Mouse (Mus musculus): ENCODE measurements around the gene Celsr2. TPM values are rescaled to one million over a fixed set of nuclear protein-coding genes. Genes with fewer than 3 reads are reported as not detected.

The Celsr2 gene
- 63.3 and 75.2 TPM in 2 replicates for polyA plus RNA-seq (2016; fragmentation: Nextera tagmentation; extraction: Ambion mirVana)

GRCm38 (mm10) chr3:108414857-108415830 lies at the start of gene Celsr2:
Gene Celsr2, minus strand, starts transcription at chr3:108415552.
- H3K4me3 ChIP-seq, result peak within 1 kb of the TSS; percentile 87
- peaks cover 48% of the 10 kb centered on the region for H3K4me1 ChIP-seq
- H3K9me3 ChIP-seq (replicated peaks), result peaks cover 5% of the 10 kb centered on the region; the same call in 1 of the 2 replicates
- 3% methylated on average over 65 of the region's 67 CpGs for WGBS
- peak within 1 kb of the TSS; percentile 98 for H3K9ac ChIP-seq
- peaks cover 9% of the 10 kb centered on the region for H3K27me3 ChIP-seq
- H3K27ac ChIP-seq, result peak within 1 kb of the TSS; percentile 90
- H3K4me2 ChIP-seq (replicated peaks), result peak within 1 kb of the TSS; percentile 85
- H3K36me3 ChIP-seq, result peaks cover 35% of the 10 kb centered on the region
- ATAC-seq (ENCODE audit: low FRiP score), result peak; percentile 10

DNA sequence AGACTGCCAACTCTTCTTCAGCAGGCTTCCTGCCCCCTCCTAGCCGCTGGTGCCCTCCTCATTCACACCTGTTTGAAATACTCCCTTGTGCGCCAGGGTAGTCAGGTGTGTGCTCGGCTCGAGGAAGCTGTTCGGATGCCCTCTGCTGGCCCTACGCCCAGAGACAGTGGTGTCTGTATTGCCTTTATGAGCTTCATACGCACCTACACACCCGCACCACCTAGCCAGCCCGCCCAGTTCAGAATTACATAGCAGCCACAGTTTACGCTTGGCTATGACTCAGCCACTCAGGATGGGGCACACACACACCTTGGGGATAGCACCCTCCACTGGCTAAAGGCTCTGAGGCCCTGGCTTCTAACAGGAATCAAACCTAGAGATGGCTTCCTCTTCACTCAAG lies 43.5 kb upstream of the Celsr2 start:
- no peaks in the 10 kb centered on the region for H3K27me3 ChIP-seq
- H3K9me3 ChIP-seq (replicated peaks), result no peaks in the 10 kb centered on the region
- H3K9ac ChIP-seq, result no peak overlapping the region
- no peak overlapping the region for H3K4me3 ChIP-seq
- 45% methylated on average over 10 of the region's 10 CpGs for WGBS
- no peak overlapping the region for H3K27ac ChIP-seq
- no peak for ATAC-seq (ENCODE audit: low FRiP score)
- H3K4me1 ChIP-seq, result no peaks in the 10 kb centered on the region
- no peaks in the 10 kb centered on the region for H3K36me3 ChIP-seq
- H3K4me2 ChIP-seq (replicated peaks), result no peak overlapping the region

DNA sequence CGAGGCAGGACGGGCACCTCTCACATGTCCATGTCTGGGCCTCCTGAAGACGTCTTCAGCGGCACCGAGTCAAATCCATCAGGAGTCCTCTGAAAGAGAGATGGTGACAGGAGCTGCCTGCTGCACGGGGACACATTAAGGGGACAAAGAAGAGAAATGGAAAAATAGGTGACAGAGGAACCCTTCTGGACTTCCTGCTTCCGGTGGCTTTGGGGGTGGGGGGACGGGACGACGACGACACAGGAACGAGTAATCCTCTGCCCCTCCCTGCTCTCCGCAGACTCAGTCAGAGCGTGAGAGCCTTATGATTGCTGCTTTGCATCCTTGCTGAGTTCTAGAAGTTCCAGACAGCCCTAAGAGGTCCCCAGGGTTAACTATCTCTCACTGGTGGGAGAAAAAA lies 43.0 kb upstream of the Celsr2 start:
- Histone ChIP-seq H3K4me2 (replicated peaks) (no peak overlapping the region), H3K9ac (no peak overlapping the region), H3K27ac (no peak overlapping the region), H3K36me3 (no peaks in the 10 kb centered on the region), H3K4me3 (no peak overlapping the region), H3K27me3 (no peaks in the 10 kb centered on the region), H3K4me1 (no peaks in the 10 kb centered on the region), H3K9me3 (replicated peaks) (no peaks in the 10 kb centered on the region)
- ATAC-seq (ENCODE audit: low FRiP score), result no peak
- 60% methylated on average over 14 of the region's 14 CpGs for WGBS

DNA sequence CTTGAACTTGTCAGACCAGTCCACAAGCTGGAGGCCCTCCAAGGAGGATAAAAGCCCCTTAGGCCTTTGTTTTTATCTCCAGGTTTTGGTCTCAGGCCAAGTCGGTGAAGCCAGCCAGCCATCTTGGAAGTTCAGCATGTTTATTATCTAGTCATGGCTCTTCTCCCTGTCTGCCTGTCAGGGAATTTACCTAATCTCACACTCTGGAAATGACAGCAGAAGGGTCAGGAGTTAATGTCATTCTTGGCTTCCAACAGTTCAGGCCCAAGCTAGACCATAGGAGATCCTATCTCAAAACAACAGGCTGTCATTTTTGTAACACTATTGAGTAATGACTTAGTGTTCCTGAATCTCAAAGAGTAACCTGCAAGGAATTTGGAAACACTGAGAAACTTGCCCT lies 38.8 kb upstream of the Celsr2 start:
- ATAC-seq (ENCODE audit: low FRiP score), result no peak
- H3K36me3 ChIP-seq, result no peaks in the 10 kb centered on the region
- no peak overlapping the region for H3K4me3 ChIP-seq
- WGBS, result 94% methylated on average over 1 of the region's 1 CpGs
- no peaks in the 10 kb centered on the region for H3K27me3 ChIP-seq
- H3K4me2 ChIP-seq (replicated peaks), result no peak overlapping the region
- no peak overlapping the region for H3K27ac ChIP-seq
- H3K9me3 ChIP-seq (replicated peaks), result no peaks in the 10 kb centered on the region
- H3K4me1 ChIP-seq, result no peaks in the 10 kb centered on the region
- no peak overlapping the region for H3K9ac ChIP-seq

DNA sequence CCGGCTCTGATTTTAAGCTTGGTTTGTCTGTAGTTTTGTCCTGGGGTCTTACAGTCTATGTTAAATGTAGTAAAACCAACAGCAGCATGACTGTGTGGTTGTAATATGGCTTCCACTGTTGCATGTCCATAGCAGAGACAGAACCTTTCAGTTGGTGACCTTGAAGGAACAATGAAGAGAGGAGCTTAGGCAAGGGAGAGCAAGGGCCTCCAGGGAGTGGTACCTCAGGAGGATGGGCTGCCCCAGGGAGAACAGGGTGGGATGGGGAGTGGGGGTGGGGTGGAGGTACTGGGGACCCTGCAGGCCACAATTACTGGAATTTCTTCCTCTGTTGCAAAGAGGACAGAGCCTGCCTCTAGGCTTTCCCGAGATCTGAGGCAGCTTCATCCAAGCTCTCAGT lies 36.6 kb upstream of the Celsr2 start:
- Histone ChIP-seq H3K27ac (no peak overlapping the region), H3K36me3 (no peaks in the 10 kb centered on the region), H3K9ac (no peak overlapping the region), H3K9me3 (replicated peaks) (no peaks in the 10 kb centered on the region), H3K27me3 (no peaks in the 10 kb centered on the region), H3K4me1 (no peaks in the 10 kb centered on the region), H3K4me2 (replicated peaks) (no peak overlapping the region), H3K4me3 (no peak overlapping the region)
- 89% methylated on average over 2 of the region's 2 CpGs for WGBS
- ATAC-seq (ENCODE audit: low FRiP score), result no peak

DNA sequence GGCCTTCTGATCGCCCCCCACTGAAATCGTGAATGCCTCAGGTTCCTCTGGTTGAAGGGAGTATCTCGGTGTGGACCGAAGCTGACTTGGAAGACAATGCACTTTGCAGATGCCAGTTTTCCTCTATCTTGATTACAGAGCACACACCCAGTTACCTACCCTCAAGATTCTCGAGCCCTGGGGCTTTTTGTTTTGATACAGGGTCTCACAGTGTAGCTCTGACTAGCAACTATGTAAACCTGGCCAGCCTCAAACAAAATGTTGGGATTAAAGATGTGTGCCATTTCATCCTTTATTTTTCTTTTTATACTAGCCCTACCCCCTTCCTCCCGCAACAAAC lies 30.0 kb upstream of the Celsr2 start:
- Histone ChIP-seq H3K4me2 (replicated peaks) (peak overlapping the region; percentile 96), H3K9ac (peak overlapping the region; percentile 90), H3K4me3 (peak overlapping the region; percentile 86), H3K4me1 (peaks cover 38% of the 10 kb centered on the region), H3K27ac (peak overlapping the region; percentile 91), H3K27me3 (no peaks in the 10 kb centered on the region), H3K9me3 (replicated peaks) (no peaks in the 10 kb centered on the region), H3K36me3 (0 out of 2 replicates have a peak, but pooled peaks cover 6% of the 10 kb centered on the region)
- peak; percentile 53 for ATAC-seq (ENCODE audit: low FRiP score)
- 15% methylated on average over 6 of the region's 6 CpGs for WGBS

DNA sequence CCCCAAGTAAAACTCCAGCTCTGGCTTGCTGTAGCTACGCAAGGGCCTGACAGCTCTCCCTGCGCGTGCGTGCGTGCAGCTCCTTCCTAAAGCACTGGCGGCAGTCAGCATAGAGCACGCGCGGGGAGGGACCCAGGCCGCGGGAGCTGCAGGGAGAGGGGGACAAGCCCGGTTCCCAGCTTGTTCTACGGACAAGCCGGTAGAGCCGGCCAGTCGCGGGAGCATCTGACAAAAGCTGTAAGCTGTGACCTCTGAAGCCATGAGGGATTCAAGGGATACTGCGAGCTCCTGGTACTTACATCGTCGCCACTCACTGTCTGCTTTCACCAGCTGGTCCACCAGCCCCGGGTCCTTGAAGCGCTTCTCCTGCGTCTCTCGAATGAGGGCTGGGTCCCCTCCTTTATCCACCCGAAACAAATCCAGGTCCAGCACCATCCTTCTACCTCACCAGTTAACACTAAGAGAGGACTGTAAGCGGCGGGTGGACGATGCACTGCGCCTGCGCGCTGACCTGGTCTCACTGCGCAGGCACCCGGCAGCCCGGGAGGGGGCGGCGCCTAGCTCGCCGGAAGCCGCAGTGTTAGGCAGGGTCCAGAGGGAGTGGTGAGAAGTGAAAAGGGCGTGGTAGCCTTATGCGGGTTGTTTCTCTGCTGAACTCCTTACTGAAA lies 29.5 kb upstream of the Celsr2 start, which contains the start of gene Sars:
Gene Sars, minus strand, starts transcription at position 512 of the 668 bp plus-strand sequence.
- H3K9ac ChIP-seq, result peak within 1 kb of the TSS; percentile 90
- H3K9me3 ChIP-seq (replicated peaks), result no peaks in the 10 kb centered on the region
- H3K4me1 ChIP-seq, result peaks cover 38% of the 10 kb centered on the region
- ATAC-seq (ENCODE audit: low FRiP score), result peak; percentile 98
- peak within 1 kb of the TSS; percentile 86 for H3K4me3 ChIP-seq
- under 1% methylated on average over 41 of the region's 41 CpGs for WGBS
- H3K4me2 ChIP-seq (replicated peaks), result peak within 1 kb of the TSS; percentile 96
- H3K36me3 ChIP-seq, result peaks cover 6% of the 10 kb centered on the region; the same call in 1 of the 2 replicates
- peak within 1 kb of the TSS; percentile 91 for H3K27ac ChIP-seq
- H3K27me3 ChIP-seq, result no peaks in the 10 kb centered on the region

DNA sequence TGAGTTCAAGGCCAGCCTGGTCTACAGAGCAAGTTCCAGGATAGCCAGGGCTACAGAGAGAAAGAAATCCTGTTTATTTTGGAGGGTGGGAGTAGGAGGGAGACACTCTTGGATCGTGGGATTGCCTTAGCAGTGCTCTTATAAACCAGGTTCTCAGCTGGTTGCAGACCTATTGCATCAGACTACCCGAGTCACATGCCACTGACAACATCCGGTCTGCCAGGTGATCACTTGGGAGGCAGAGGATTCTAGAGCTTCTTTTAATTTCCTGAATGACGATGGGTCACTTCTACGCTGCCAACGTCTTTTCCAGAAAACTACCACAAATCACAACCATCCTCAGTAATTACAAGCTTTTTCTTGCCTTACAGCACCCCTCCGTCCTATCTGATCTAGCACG lies 28.7 kb upstream of the Celsr2 start:
- Histone ChIP-seq H3K4me3 (peak overlapping the region; percentile 86), H3K4me2 (replicated peaks) (peak overlapping the region; percentile 96), H3K36me3 (peaks cover 7% of the 10 kb centered on the region; the same call in 1 of the 2 replicates), H3K27ac (peak overlapping the region; percentile 91), H3K9ac (peak overlapping the region; percentile 90), H3K9me3 (replicated peaks) (no peaks in the 10 kb centered on the region), H3K27me3 (no peaks in the 10 kb centered on the region), H3K4me1 (peaks cover 38% of the 10 kb centered on the region)
- no peak for ATAC-seq (ENCODE audit: low FRiP score)
- 31% methylated on average over 8 of the region's 8 CpGs for WGBS

- 65% methylated on average over 7 of the region's 7 CpGs for WGBS
- Histone ChIP-seq H3K4me3 (no peak overlapping the region), H3K36me3 (peaks cover 31% of the 10 kb centered on the region), H3K9me3 (replicated peaks) (no peaks in the 10 kb centered on the region), H3K9ac (no peak overlapping the region), H3K27me3 (no peaks in the 10 kb centered on the region), H3K4me1 (peaks cover 51% of the 10 kb centered on the region), H3K4me2 (replicated peaks) (no peak overlapping the region), H3K27ac (peak overlapping the region; percentile 3; the same call in 1 of the 2 replicates)
- ATAC-seq (ENCODE audit: low FRiP score), result no peak
Observed at GRCm38 (mm10) chr3:108436380-108436714, 21.0 kb upstream of the Celsr2 start.

DNA sequence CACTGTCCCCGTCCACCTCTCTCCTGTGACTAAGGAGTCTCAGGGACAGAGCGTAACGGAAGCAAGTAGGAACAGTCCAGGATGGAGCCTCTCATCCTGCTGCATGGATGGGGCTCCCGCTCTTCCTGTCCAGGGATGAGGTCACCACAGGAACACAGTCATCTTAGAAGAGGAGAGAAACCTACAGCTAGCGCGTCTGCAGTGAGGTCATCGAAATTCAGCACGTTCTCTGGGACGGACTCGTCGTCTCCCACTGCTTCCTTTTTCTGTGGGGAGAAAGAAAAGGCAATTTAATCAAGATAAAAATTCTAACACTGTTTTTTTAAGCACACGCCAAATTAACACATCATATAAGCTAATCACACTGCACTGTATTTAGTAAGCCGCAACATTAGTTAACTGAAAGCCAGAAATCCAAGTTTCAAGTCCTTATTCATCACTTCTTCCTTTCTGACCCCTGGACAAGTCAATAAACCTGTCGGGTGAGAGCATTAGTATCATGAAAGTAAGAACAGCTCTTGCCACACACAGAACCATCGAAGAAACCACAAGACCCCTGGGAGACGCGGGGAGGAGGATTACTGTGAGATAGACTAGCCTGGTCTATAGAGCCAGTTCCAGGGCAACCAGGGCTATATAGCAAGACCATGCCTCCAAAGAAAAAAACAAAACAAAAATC lies 20.5 kb upstream of the Celsr2 start:
- Histone ChIP-seq H3K4me2 (replicated peaks) (no peak overlapping the region), H3K27me3 (no peaks in the 10 kb centered on the region), H3K4me1 (peaks cover 52% of the 10 kb centered on the region), H3K27ac (peak overlapping the region; percentile 87), H3K9ac (0 out of 2 replicates have a peak overlapping the region, but pooled peaks have one; percentile 27), H3K4me3 (no peak overlapping the region), H3K36me3 (peaks cover 36% of the 10 kb centered on the region), H3K9me3 (replicated peaks) (no peaks in the 10 kb centered on the region)
- no peak for ATAC-seq (ENCODE audit: low FRiP score)
- WGBS, result 75% methylated on average over 17 of the region's 17 CpGs

DNA sequence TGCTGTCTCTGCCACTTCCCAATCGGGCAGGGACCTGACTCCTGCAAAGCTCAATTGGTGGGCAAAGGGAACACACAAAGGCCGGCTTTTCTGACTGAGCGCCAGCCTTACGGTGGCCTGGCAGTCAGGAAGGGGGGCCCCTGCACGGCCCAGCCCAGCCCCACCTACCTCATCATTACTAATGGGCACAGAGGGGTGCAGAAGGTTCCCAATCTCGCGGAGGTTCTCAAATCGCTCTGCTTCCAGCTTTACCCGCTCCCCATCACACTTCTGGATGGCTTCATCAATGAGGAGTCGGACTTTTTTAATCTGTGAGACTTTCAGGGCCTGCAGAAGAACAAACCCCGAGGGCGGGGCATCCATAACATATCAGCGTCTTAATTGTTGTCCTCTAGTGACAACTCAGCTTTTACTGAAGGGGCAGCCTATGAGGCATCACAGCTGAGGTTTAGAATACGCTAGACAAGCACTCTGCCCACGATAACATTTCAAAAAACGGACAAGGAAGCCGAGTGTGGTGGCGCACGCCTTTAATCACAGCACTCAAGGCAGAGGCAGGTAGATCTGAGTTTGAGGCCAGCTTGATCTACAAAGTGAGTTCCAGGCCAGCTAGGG lies 18.6 kb upstream of the Celsr2 start:
- Histone ChIP-seq H3K4me2 (replicated peaks) (no peak overlapping the region; the same call in 1 of the 2 replicates), H3K4me3 (no peak overlapping the region), H3K27me3 (no peaks in the 10 kb centered on the region), H3K9ac (no peak overlapping the region; the same call in 1 of the 2 replicates), H3K9me3 (replicated peaks) (no peaks in the 10 kb centered on the region), H3K27ac (peak overlapping the region; percentile 87), H3K36me3 (peaks cover 49% of the 10 kb centered on the region), H3K4me1 (peaks cover 53% of the 10 kb centered on the region)
- ATAC-seq (ENCODE audit: low FRiP score), result peak; percentile 91
- WGBS, result 19% methylated on average over 19 of the region's 19 CpGs

Measured in hindbrain, embryonic 12.5 days (tissue).